Mouse (Mus musculus) limb, embryonic 10.5 days (tissue): ENCODE results near the gene Tor2a. TPM values are rescaled to one million over a fixed set of nuclear protein-coding genes. Genes with fewer than 3 reads are reported as not detected.

Source experiments
- DNase-seq: peaks from one replicate; pipeline ENCODE4 v3.0.0-alpha.2; 2017; ENCODE audit warnings: low spot score
- H3K27ac ChIP-seq: fragments of 300-500 bp; sonication (generic); 2 replicates; pipeline ENCODE4 v1.5.1; 2016; ENCODE audit warnings: mild to moderate bottlenecking
- H3K27me3 ChIP-seq: fragments of 300-500 bp; sonication (generic); 2 replicates; pipeline ENCODE4 v1.6.1; 2016; ENCODE audit warnings: low read depth, mild to moderate bottlenecking; ENCODE audit not compliant: poor library complexity, severe bottlenecking
- H3K36me3 ChIP-seq: fragments of 300-500 bp; sonication (generic); 2 replicates; pipeline ENCODE4 v1.6.1; 2016; ENCODE audit warnings: mild to moderate bottlenecking, moderate library complexity
- H3K4me1 ChIP-seq: fragments of 300-500 bp; sonication (generic); 2 replicates; pipeline ENCODE4 v1.6.1; 2016
- H3K4me3 ChIP-seq: fragments of 300-500 bp; sonication (generic); 2 replicates; pipeline ENCODE4 v1.5.1; 2016; ENCODE audit warnings: mild to moderate bottlenecking, moderate library complexity
- H3K9me3 ChIP-seq: fragments of 300-500 bp; sonication (generic); replicated peaks from 2 replicates; pipeline ENCODE4 v1.6.1; 2016; ENCODE audit warnings: mild to moderate bottlenecking
- WGBS: fragments of 180-500 bp; shearing (Covaris S2); methylation state at CpG from one replicate; pipeline ENCODE4 v1.1.7; 2016; 5-methylcytosine and 5-hydroxymethylcytosine counted together
- polyA plus RNA-seq: library from polyadenylated mRNA; unstranded; fragments of >200 nt; fragmentation: Nextera tagmentation; extraction: Ambion mirVana; gene quantifications from 2 replicates; pipeline ENCODE4 v1.2.1, GENCODE M21; 2016

Gene Tor2a
- polyA plus RNA-seq, 1 experiment from 2014 or later = 61.1 TPM

DNA sequence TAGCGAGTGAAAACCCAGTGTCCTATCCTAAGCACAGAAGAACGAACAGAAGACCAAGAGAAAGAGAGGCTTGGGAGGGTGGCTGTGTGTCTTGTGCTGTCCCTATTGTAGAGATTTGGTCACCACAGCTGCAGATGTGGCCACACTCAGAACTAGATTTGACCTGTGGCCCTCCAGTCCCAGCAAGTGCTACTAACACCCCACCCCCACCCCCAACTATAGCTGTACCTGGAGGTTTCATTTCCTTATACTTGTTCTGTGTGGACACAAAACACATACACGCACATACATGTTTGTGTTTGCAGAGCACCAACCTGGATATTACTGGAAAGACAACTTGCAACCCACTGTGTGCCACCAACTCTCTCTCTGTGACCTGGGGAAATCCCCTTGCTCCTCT, 37.0 kb upstream of the Tor2a start:
- no peak overlapping the region for H3K4me3 ChIP-seq
- no peaks in the 10 kb centered on the region for H3K9me3 ChIP-seq
- H3K27me3 ChIP-seq = no peaks in the 10 kb centered on the region; the same call in 1 of the 2 replicates
- WGBS = 91% methylated on average over 3 of the region's 3 CpGs
- no peak overlapping the region for H3K27ac ChIP-seq
- no peak for DNase-seq
- no peaks in the 10 kb centered on the region for H3K36me3 ChIP-seq
- peaks cover 21% of the 10 kb centered on the region for H3K4me1 ChIP-seq

DNA sequence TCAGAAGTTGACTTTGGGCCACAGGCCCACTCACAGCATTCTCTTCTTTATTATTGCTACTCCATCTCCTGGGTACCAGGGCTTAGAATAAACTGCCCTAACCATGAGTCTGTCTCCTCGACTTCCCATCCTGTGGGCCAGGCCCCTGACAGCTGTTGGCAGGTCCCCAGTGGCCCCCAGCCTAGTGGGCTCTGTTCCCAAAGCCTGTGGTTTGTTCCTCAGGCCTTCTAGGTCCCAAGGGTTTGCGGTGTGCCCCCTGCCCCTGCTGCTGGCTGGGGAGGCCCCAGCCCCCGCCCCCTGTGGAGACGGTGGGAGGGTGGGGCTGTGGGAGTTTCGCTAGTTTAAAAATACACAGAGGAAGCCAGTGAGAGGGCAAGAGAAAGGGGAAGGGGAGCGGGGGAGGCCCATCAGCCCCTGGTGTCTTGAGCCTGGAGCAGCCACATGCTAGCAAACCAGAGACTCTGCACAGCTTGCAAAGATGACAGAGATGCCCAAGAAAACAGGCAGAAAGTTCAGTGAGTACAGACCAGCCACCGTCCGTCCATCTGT, 36.3 kb upstream of the Tor2a start, which contains the start of gene Sh2d3c:
TSS of gene Sh2d3c (plus strand) at position 375 of the 549 bp plus-strand sequence.
- WGBS = 64% methylated on average over 8 of the region's 8 CpGs
- DNase-seq = no peak
- no peak within 1 kb of the TSS for H3K4me3 ChIP-seq

DNA sequence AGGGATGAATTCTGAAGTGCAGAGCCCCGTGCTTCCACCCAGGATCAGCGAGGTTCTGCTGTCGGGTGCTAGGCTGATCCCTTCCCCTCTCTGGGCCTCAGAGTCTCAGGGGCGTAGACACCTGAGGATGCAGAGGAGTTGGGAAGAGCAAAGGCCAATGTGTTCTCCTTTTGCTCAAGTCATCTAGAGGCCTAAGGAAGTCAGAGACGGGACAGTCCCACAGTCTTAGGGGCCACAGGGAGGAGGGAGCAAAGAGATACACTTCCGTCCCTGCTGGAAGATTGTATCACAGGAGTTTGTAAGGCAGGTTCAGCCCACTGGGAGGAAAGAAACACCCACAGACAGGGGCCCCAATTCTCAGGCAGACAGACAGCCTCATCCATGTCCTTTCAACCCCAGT, 35.0 kb upstream of the Tor2a start:
- DNase-seq = no peak
- Histone ChIP-seq H3K36me3 (no peaks in the 10 kb centered on the region), H3K27ac (no peak overlapping the region), H3K4me3 (no peak overlapping the region), H3K4me1 (peaks cover 20% of the 10 kb centered on the region), H3K27me3 (no peaks in the 10 kb centered on the region; the same call in 1 of the 2 replicates), H3K9me3 (no peaks in the 10 kb centered on the region)
- 59% methylated on average over 6 of the region's 6 CpGs for WGBS

More for the DNA sequence above, 36.3 kb upstream of the Tor2a start, which contains the start of gene Sh2d3c:
- Histone ChIP-seq H3K36me3 (no peaks in the 10 kb centered on the region), H3K4me1 (peaks cover 19% of the 10 kb centered on the region), H3K9me3 (no peaks in the 10 kb centered on the region), H3K27me3 (no peaks in the 10 kb centered on the region; the same call in 1 of the 2 replicates), H3K27ac (peak within 1 kb of the TSS; percentile 56; the same call in 1 of the 2 replicates)

- Histone ChIP-seq H3K36me3 (no peaks in the 10 kb centered on the region), H3K27ac (no peak overlapping the region), H3K4me1 (peaks cover 26% of the 10 kb centered on the region), H3K4me3 (no peak overlapping the region), H3K27me3 (no peaks in the 10 kb centered on the region; the same call in 1 of the 2 replicates), H3K9me3 (no peaks in the 10 kb centered on the region)
- DNase-seq = no peak
- WGBS = 84% methylated on average over 3 of the region's 3 CpGs
Observed at GRCm38 (mm10) chr2:32722581-32722980, 34.5 kb upstream of the Tor2a start.

DNA sequence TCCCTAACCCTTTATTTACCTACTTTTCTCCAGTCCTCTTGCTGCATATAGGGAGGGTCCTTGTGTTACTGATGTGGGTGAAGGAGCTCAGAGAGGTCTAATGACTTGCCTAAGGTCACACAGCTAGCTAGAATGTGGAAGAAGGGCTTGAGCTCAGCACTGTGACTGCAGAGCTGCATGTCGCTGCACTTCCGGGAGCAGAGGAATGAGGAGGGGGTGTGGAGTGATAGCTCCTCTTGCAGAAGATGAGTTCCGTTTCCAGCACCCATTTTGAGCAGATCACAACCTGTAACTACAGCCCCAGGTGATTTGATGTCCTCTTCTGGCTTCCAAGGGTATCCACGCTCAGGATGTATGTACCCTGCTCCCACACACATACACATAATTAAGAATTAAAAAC, 32.9 kb upstream of the Tor2a start:
- Histone ChIP-seq H3K4me1 (peaks cover 33% of the 10 kb centered on the region), H3K27me3 (no peaks in the 10 kb centered on the region), H3K4me3 (no peak overlapping the region), H3K27ac (no peak overlapping the region), H3K9me3 (no peaks in the 10 kb centered on the region), H3K36me3 (no peaks in the 10 kb centered on the region)
- WGBS = 78% methylated on average over 4 of the region's 4 CpGs
- DNase-seq = no peak

DNA sequence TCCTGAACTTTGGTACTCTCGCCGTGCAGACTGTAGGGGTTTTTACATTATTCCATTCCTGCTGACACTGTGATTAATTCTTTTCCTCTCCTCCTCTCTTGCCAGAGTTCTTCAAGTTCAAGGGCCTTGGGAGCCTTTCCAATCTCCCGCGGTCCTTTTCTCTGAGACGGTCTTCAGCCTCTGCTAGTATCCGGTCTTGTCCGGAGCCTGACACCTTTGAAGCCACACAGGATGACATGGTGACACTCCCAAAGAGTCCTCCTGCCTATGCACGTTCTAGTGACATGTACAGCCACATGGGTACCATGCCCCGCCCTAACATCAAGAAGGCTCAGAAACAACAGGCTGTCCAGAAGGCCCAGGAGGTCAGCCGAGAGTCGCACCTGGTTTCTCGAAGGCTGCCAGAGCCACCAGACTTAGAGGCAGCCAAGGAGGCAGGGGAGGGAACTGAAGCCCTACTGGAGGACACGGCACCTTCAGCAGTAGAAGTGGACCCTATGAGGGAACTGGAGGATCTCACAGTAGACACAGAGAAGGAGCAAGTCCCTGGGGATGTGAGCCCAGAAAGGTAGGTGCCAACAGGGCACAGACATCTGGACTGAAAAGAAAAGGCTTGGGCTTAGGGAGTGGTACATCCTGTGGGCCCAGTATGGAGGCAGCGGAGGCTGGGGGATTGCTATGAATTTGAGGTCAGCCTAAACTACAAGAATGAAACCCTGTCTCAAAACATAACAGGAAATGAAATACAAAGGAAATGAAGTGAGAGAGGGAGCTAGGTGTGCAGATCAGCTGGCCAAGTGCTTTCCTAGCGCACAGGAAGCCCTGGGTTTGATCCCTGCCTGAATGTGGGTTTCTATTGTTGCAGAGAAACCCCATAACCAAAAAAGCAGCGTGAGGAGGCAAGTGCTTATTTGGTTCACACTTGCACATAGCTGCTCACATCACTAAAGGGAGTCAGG, 31.9 kb upstream of the Tor2a start:
- Histone ChIP-seq H3K27ac (no peak overlapping the region), H3K9me3 (no peaks in the 10 kb centered on the region), H3K4me1 (peaks cover 43% of the 10 kb centered on the region), H3K36me3 (no peaks in the 10 kb centered on the region), H3K27me3 (no peaks in the 10 kb centered on the region), H3K4me3 (no peak overlapping the region)
- DNase-seq = no peak
- 84% methylated on average over 16 of the region's 16 CpGs for WGBS

DNA sequence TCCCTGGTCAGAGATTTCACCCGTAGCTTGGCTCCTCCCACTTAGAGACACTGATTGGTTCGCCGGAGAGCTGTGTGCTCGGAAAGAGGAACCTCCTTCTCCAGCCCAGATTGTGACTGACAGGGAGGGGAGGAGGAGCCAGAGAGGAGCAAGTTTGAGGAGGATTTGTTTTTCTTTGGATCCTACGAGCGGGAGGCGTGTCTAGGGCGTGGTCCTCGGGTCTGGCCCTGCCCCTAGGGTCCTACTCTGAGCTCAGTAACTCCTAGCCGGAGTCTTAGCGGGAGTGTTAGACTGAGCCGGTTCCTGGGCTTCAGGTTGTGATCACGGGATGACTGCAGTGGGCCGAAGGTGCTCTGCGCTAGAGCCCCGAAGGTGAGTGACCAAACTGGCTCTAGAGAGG, 29.6 kb upstream of the Tor2a start:
- no peaks in the 10 kb centered on the region for H3K36me3 ChIP-seq
- H3K4me1 ChIP-seq = peaks cover 53% of the 10 kb centered on the region
- H3K9me3 ChIP-seq = no peaks in the 10 kb centered on the region
- DNase-seq = peak; percentile 90
- no peaks in the 10 kb centered on the region for H3K27me3 ChIP-seq
- peak overlapping the region; percentile 81 for H3K27ac ChIP-seq
- H3K4me3 ChIP-seq = peak overlapping the region; percentile 52
- WGBS = 0% methylated on average over 16 of the region's 16 CpGs

DNA sequence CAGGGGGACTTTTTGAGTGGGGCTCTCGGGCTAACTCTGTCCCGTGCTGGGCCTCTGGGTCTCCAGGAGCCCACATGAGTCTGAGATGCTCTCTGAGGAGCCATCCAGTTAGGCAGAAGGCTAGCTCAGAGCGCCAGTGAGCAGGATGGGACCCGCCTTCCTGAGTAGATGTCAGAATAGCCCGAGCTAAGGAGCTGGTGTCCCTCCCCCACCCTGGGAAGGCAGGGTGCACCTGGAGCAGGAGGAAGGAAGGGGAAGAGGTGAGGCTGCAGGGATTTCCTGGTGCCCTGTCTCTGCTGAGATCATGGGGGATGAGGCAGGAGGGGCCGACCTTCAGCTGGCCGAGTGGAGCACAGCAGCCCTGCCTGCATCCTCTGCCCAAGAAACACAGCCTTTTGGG, 28.6 kb upstream of the Tor2a start:
- Histone ChIP-seq H3K36me3 (no peaks in the 10 kb centered on the region), H3K27ac (peak overlapping the region; percentile 81), H3K4me1 (peaks cover 57% of the 10 kb centered on the region), H3K4me3 (peak overlapping the region; percentile 52), H3K9me3 (no peaks in the 10 kb centered on the region), H3K27me3 (no peaks in the 10 kb centered on the region)
- no peak for DNase-seq
- 48% methylated on average over 7 of the region's 7 CpGs for WGBS

DNA sequence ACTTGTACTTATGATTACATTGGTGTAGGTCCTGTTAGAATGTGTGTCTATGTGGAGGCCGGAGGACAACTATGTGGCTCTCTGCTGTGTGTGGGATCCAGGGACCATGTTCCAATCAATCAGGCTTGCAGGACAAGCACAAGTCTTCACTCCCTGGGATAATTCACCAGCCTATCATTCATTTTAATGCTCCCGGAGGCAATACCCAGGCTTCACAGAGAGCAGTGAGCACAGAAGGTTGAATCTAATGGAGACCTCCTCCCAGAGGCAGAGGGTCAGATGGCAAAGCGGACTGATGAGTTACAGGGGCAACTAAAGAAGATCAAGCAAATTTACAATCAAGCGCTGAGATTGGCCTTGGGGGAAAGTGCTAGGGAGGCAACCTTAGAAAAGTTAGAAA, 27.5 kb upstream of the Tor2a start:
- no peaks in the 10 kb centered on the region for H3K27me3 ChIP-seq
- H3K36me3 ChIP-seq = no peaks in the 10 kb centered on the region
- WGBS = 42% methylated on average over 4 of the region's 4 CpGs
- H3K4me3 ChIP-seq = no peak overlapping the region
- H3K9me3 ChIP-seq = no peaks in the 10 kb centered on the region
- peaks cover 63% of the 10 kb centered on the region for H3K4me1 ChIP-seq
- peak overlapping the region; percentile 82 for H3K27ac ChIP-seq
- no peak for DNase-seq

- Histone ChIP-seq H3K4me3 (peak overlapping the region; percentile 35), H3K4me1 (peaks cover 75% of the 10 kb centered on the region), H3K36me3 (no peaks in the 10 kb centered on the region), H3K9me3 (no peaks in the 10 kb centered on the region), H3K27ac (peak overlapping the region; percentile 82), H3K27me3 (no peaks in the 10 kb centered on the region)
- peak; percentile 85 for DNase-seq
- WGBS = 12% methylated on average over 11 of the region's 11 CpGs
Observed at GRCm38 (mm10) chr2:32730854-32731253, 26.2 kb upstream of the Tor2a start.

- Histone ChIP-seq H3K27me3 (no peaks in the 10 kb centered on the region), H3K9me3 (no peaks in the 10 kb centered on the region), H3K4me1 (peaks cover 78% of the 10 kb centered on the region), H3K36me3 (no peaks in the 10 kb centered on the region), H3K27ac (peak overlapping the region; percentile 82), H3K4me3 (0 out of 2 replicates have a peak overlapping the region, but pooled peaks have one; percentile 9)
- WGBS = 75% methylated on average over 4 of the region's 4 CpGs
- no peak for DNase-seq
Observed at GRCm38 (mm10) chr2:32731911-32732310, 25.1 kb upstream of the Tor2a start.

DNA sequence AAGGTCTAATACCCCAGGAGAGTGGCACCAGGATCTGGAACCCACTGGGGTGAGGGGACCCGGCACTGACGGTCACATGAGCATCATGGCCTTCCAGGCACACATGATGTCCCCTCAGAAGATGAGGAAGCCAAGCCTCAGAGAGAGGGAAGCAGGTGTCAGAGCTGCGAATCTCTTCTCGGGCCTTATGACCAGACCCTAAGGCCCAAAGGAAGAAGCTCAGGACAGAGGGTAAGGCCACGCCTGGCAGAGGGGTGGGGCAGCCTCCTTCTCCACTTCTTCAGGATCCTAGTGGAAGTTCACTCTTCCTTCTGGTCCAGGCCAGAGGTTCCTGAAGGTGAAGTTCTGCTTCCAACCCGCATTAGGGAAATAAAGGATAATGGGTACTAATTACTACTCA, 24.3 kb upstream of the Tor2a start:
- H3K36me3 ChIP-seq = no peaks in the 10 kb centered on the region
- no peak for DNase-seq
- H3K9me3 ChIP-seq = no peaks in the 10 kb centered on the region
- no peak overlapping the region for H3K4me3 ChIP-seq
- H3K4me1 ChIP-seq = peaks cover 70% of the 10 kb centered on the region
- 0 out of 2 replicates have a peak, but pooled peaks cover 4% of the 10 kb centered on the region for H3K27me3 ChIP-seq
- 80% methylated on average over 6 of the region's 6 CpGs for WGBS
- H3K27ac ChIP-seq = peak overlapping the region; percentile 57; the same call in 1 of the 2 replicates

GRCm38 (mm10) chr2:32734480-32734879, 22.6 kb upstream of the Tor2a start:
- Histone ChIP-seq H3K4me1 (peaks cover 54% of the 10 kb centered on the region), H3K27ac (peak overlapping the region; percentile 66), H3K9me3 (no peaks in the 10 kb centered on the region), H3K36me3 (no peaks in the 10 kb centered on the region), H3K4me3 (no peak overlapping the region), H3K27me3 (peaks cover 8% of the 10 kb centered on the region)
- no peak for DNase-seq
- WGBS = 37% methylated on average over 4 of the region's 4 CpGs
